Mouse (Mus musculus): ENCODE measurements around the gene Myoz1. TPM values are rescaled to one million over a fixed set of nuclear protein-coding genes. Genes with fewer than 3 reads are reported as not detected.

The Myoz1 gene
- polyA plus RNA-seq, 1 experiment from 2014 or later = 0.10 TPM

DNA sequence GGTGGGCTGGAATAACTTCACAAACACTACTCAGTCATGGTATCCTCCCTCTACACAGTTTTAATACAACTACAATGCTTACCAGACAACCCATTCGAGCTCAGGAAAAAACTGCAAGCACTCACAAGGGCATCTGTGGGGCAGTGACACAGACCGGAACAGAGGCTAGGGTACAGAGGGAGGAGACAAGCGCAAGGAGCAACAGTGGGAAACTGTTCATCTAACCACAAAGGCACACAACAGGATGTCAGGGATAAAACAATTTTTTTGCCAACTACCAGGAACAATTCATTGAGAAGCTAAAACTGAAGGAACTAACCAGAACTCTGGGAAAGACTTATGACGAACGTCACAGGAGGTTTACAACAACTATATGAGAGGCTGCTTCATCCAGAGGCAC is 38.1 kb downstream of the Myoz1 start:
- DNase-seq (ENCODE audit: low spot score) (no peak), ATAC-seq (ENCODE audit: low FRiP score, low TSS enrichment) (no peak)
- no peak overlapping the region for H3K9ac ChIP-seq (ENCODE audit: low read length)
- H3K36me3 ChIP-seq (ENCODE audit: control insufficient read depth, insufficient read depth, low read length) = no peaks in the 10 kb centered on the region
- no peak for TF ChIP-seq EP300 (optimal IDR thresholded peaks at IDR 0.05)
- no peak for TF ChIP-seq CTCF (IDR thresholded peaks at IDR 0.05; ENCODE audit: low read depth)
- WGBS = 76% methylated on average over 5 of the region's 5 CpGs
- H3K4me3 ChIP-seq (ENCODE audit: low read depth, low read length) = no peak overlapping the region
- no peak overlapping the region for H3K27ac ChIP-seq (replicated peaks)
- no peaks in the 10 kb centered on the region for H3K27me3 ChIP-seq (ENCODE audit: control insufficient read depth, insufficient read depth, low read length)
- no peaks in the 10 kb centered on the region for H3K9me3 ChIP-seq (ENCODE audit: control insufficient read depth, low read length)
- no peak overlapping the region for H3K4me2 ChIP-seq (replicated peaks; ENCODE audit: low read depth)
- no peaks in the 10 kb centered on the region for H3K4me1 ChIP-seq (replicated peaks; ENCODE audit: control insufficient read depth, insufficient read depth)

- DNase-seq (ENCODE audit: low spot score) = peak; percentile 48
- no peak overlapping the region for H3K9ac ChIP-seq (ENCODE audit: low read length)
These were observed 39.9 kb downstream of the Myoz1 start for GRCm38 (mm10) chr14:20616421-20616820.

GRCm38 (mm10) chr14:20615075-20615474 is 41.3 kb downstream of the Myoz1 start:
- 99% methylated on average over 2 of the region's 2 CpGs for WGBS
- Histone ChIP-seq H3K36me3 (ENCODE audit: control insufficient read depth, insufficient read depth, low read length) (no peaks in the 10 kb centered on the region), H3K4me1 (replicated peaks; ENCODE audit: control insufficient read depth, insufficient read depth) (no peaks in the 10 kb centered on the region), H3K27me3 (ENCODE audit: control insufficient read depth, insufficient read depth, low read length) (no peaks in the 10 kb centered on the region), H3K4me2 (replicated peaks; ENCODE audit: low read depth) (no peak overlapping the region), H3K27ac (replicated peaks) (no peak overlapping the region), H3K4me3 (ENCODE audit: low read depth, low read length) (no peak overlapping the region), H3K9ac (ENCODE audit: low read length) (no peak overlapping the region), H3K9me3 (ENCODE audit: control insufficient read depth, low read length) (no peaks in the 10 kb centered on the region)
- DNase-seq (ENCODE audit: low spot score) (no peak), ATAC-seq (ENCODE audit: low FRiP score, low TSS enrichment) (no peak)
- no peak for TF ChIP-seq CTCF (IDR thresholded peaks at IDR 0.05; ENCODE audit: low read depth)
- no peak for TF ChIP-seq EP300 (optimal IDR thresholded peaks at IDR 0.05)

More at GRCm38 (mm10) chr14:20616421-20616820, 39.9 kb downstream of the Myoz1 start:
- H3K4me3 ChIP-seq (ENCODE audit: low read depth, low read length) = no peak overlapping the region
- H3K36me3 ChIP-seq (ENCODE audit: control insufficient read depth, insufficient read depth, low read length) = no peaks in the 10 kb centered on the region
- H3K27ac ChIP-seq (replicated peaks) = no peak overlapping the region
- H3K4me1 ChIP-seq (replicated peaks; ENCODE audit: control insufficient read depth, insufficient read depth) = no peaks in the 10 kb centered on the region
- WGBS = 22% methylated on average over 2 of the region's 2 CpGs
- no peak overlapping the region for H3K4me2 ChIP-seq (replicated peaks; ENCODE audit: low read depth)
- no peaks in the 10 kb centered on the region for H3K9me3 ChIP-seq (ENCODE audit: control insufficient read depth, low read length)
- ATAC-seq (ENCODE audit: low FRiP score, low TSS enrichment) = peak; percentile 76; the same call in 1 of the 2 replicates
- H3K27me3 ChIP-seq (ENCODE audit: control insufficient read depth, insufficient read depth, low read length) = no peaks in the 10 kb centered on the region
- TF ChIP-seq CTCF (IDR thresholded peaks at IDR 0.05; ENCODE audit: low read depth) (no peak), EP300 (optimal IDR thresholded peaks at IDR 0.05) (no peak)

DNA sequence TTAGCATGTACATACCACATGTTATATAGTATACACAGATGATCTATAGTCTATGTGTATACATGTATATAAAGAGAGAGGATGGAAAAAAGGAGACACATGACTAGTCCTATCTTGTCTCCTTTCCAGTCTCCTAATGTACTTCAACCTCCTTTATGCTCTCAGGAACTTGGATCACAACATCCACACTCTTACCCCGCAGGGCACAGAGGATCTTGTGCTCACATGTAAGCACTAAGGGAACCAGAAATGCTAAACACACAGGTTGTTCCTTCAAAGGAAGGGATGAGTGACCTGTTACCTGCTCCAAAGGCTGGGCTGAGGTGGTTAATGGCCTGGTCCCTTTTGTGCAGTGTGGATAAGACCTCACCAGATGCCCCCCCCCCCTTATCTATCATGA is 43.5 kb downstream of the Myoz1 start:
- ATAC-seq (ENCODE audit: low FRiP score, low TSS enrichment) (no peak), DNase-seq (ENCODE audit: low spot score) (no peak)
- TF ChIP-seq EP300 (optimal IDR thresholded peaks at IDR 0.05) (no peak), CTCF (IDR thresholded peaks at IDR 0.05; ENCODE audit: low read depth) (no peak)
- 71% methylated on average over 1 of the region's 1 CpGs for WGBS
- H3K27me3 ChIP-seq (ENCODE audit: control insufficient read depth, insufficient read depth, low read length) = no peaks in the 10 kb centered on the region
- no peak overlapping the region for H3K27ac ChIP-seq (replicated peaks)
- no peak overlapping the region for H3K4me3 ChIP-seq (ENCODE audit: low read depth, low read length)
- no peak overlapping the region for H3K4me2 ChIP-seq (replicated peaks; ENCODE audit: low read depth)
- 0 out of 2 replicates have a peak, but pooled peaks cover 4% of the 10 kb centered on the region for H3K4me1 ChIP-seq (replicated peaks; ENCODE audit: control insufficient read depth, insufficient read depth)
- no peaks in the 10 kb centered on the region for H3K36me3 ChIP-seq (ENCODE audit: control insufficient read depth, insufficient read depth, low read length)
- no peak overlapping the region for H3K9ac ChIP-seq (ENCODE audit: low read length)
- no peaks in the 10 kb centered on the region for H3K9me3 ChIP-seq (ENCODE audit: control insufficient read depth, low read length)

GRCm38 (mm10) chr14:20610146-20610545 is 46.2 kb downstream of the Myoz1 start:
- H3K36me3 ChIP-seq (ENCODE audit: control insufficient read depth, insufficient read depth, low read length) = no peaks in the 10 kb centered on the region
- no peaks in the 10 kb centered on the region for H3K27me3 ChIP-seq (ENCODE audit: control insufficient read depth, insufficient read depth, low read length)
- 66% methylated on average over 4 of the region's 4 CpGs for WGBS
- H3K9me3 ChIP-seq (ENCODE audit: control insufficient read depth, low read length) = no peaks in the 10 kb centered on the region
- no peak for TF ChIP-seq CTCF (IDR thresholded peaks at IDR 0.05; ENCODE audit: low read depth)
- peak; percentile 46 for TF ChIP-seq EP300 (optimal IDR thresholded peaks at IDR 0.05)
- no peak overlapping the region for H3K9ac ChIP-seq (ENCODE audit: low read length)
- H3K27ac ChIP-seq (replicated peaks) = peak overlapping the region; percentile 75
- no peak overlapping the region for H3K4me2 ChIP-seq (replicated peaks; ENCODE audit: low read depth)
- 0 out of 2 replicates have a peak, but pooled peaks cover 4% of the 10 kb centered on the region for H3K4me1 ChIP-seq (replicated peaks; ENCODE audit: control insufficient read depth, insufficient read depth)
- peak; percentile 53; the same call in 1 of the 2 replicates for ATAC-seq (ENCODE audit: low FRiP score, low TSS enrichment)
- no peak for DNase-seq (ENCODE audit: low spot score)
- no peak overlapping the region for H3K4me3 ChIP-seq (ENCODE audit: low read depth, low read length)

GRCm38 (mm10) chr14:20609519-20609918 is 46.8 kb downstream of the Myoz1 start:
- H3K9ac ChIP-seq (ENCODE audit: low read length) = no peak overlapping the region
- WGBS = 60% methylated on average over 3 of the region's 3 CpGs
- no peaks in the 10 kb centered on the region for H3K9me3 ChIP-seq (ENCODE audit: control insufficient read depth, low read length)
- no peak overlapping the region for H3K4me2 ChIP-seq (replicated peaks; ENCODE audit: low read depth)
- H3K4me1 ChIP-seq (replicated peaks; ENCODE audit: control insufficient read depth, insufficient read depth) = 0 out of 2 replicates have a peak, but pooled peaks cover 4% of the 10 kb centered on the region
- H3K27me3 ChIP-seq (ENCODE audit: control insufficient read depth, insufficient read depth, low read length) = no peaks in the 10 kb centered on the region
- H3K4me3 ChIP-seq (ENCODE audit: low read depth, low read length) = no peak overlapping the region
- DNase-seq (ENCODE audit: low spot score) (no peak), ATAC-seq (ENCODE audit: low FRiP score, low TSS enrichment) (no peak)
- peak overlapping the region; percentile 56; the same call in 1 of the 2 replicates for H3K27ac ChIP-seq (replicated peaks)
- no peaks in the 10 kb centered on the region for H3K36me3 ChIP-seq (ENCODE audit: control insufficient read depth, insufficient read depth, low read length)
- no peak for TF ChIP-seq EP300 (optimal IDR thresholded peaks at IDR 0.05)
- TF ChIP-seq CTCF (IDR thresholded peaks at IDR 0.05; ENCODE audit: low read depth) = no peak
